Comparison of ENCODE assay signal across 10 mouse cellular contexts in the genomic region with DNA sequence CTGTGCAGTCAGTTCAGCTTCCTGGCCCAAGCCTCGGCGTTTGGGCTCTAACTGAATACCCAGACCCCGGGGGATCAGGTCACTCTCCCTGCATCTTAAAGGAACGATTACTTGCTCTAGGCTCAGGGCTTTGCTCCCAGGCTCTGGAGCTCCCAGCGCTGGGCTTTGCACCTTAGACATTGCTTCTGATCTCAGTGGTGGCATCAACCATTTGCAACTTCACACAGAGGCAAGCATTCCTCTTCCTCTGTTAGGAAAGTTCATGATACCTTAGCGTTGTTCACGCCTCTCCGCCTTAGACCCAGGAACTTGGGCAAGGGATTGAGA. TPM values are rescaled to one million over a fixed set of nuclear protein-coding genes. Genes with fewer than 3 reads are reported as not detected.
A peak's percentile ranks its signal among the peaks of the same experiment; 100 is the strongest.
DNase-seq lines count a peak whose midpoint lies in the region; ATAC-seq and TF ChIP-seq lines count a peak whose summit lies in the region.
"Had no signal": no experiment of that assay in that cellular context is flagged by ENCODE, and none has a peak within 500 bp of the region (broad histone marks: within the 10 kb centered on the region; RNA-seq: fewer than 3 reads in every experiment).

No protein-coding gene starts in this region.

- H3K27ac ChIP-seq in gastrocnemius, adult 2 months = peak overlapping the region; percentile 90
- H3K27ac ChIP-seq in forebrain, postnatal 0 days (ENCODE audit: low read depth, low read length) = no peak overlapping the region
- H3K27ac ChIP-seq in midbrain, embryonic 11.5 days (ENCODE audit: low read depth, low read length) = no peak overlapping the region
- H3K27ac ChIP-seq: liver, embryonic 12.5 days had no signal

- 22% methylated on average over 8 of the region's 8 CpGs for WGBS in forebrain, postnatal 0 days
- 5% methylated on average over 8 of the region's 8 CpGs for WGBS in midbrain, embryonic 11.5 days

- no peak for TF ChIP-seq CTCF in gastrocnemius, adult 2 months (IDR thresholded peaks at IDR 0.05)
- TF ChIP-seq CTCF in E14TG2a.4 (conservative IDR thresholded peaks at IDR 0.05; ENCODE audit: low read length) = no peak
- TF ChIP-seq CTCF in forebrain, postnatal 0 days (IDR thresholded peaks at IDR 0.05; ENCODE audit: low read depth) = no peak

- no peak for DNase-seq in gastrocnemius, adult 2 months
- no peak for DNase-seq in gastrocnemius, adult 8-10 months (ENCODE audit: low spot score in 2 of 2)
- DNase-seq in forebrain, postnatal 0 days = no peak
- DNase-seq in midbrain, embryonic 11.5 days (ENCODE audit: low spot score, missing footprints) = peak; percentile 92
- DNase-seq in gastrocnemius, postnatal 14 days = no peak
- no peak for DNase-seq in right cerebral cortex, adult 18-20 months

- no peaks in the 10 kb centered on the region for H3K9me3 ChIP-seq in E14TG2a.4 (ENCODE audit: low read length)
- H3K9me3 ChIP-seq in forebrain, postnatal 0 days (ENCODE audit: low read length) = no peaks in the 10 kb centered on the region
- H3K9me3 ChIP-seq in midbrain, embryonic 11.5 days (ENCODE audit: control insufficient read depth, low read length) = no peaks in the 10 kb centered on the region
- H3K9me3 ChIP-seq: liver, embryonic 12.5 days had no signal

- H3K27me3 ChIP-seq in E14TG2a.4 (ENCODE audit: insufficient read depth, low read length) = peaks cover 89% of the 10 kb centered on the region
- no peaks in the 10 kb centered on the region for H3K27me3 ChIP-seq in forebrain, postnatal 0 days (ENCODE audit: insufficient read depth, low read length)
- peaks cover 18% of the 10 kb centered on the region for H3K27me3 ChIP-seq in midbrain, embryonic 11.5 days (ENCODE audit: control insufficient read depth, insufficient read depth, low read length)

- no peak for ATAC-seq in forebrain, postnatal 0 days
- no peak for ATAC-seq in midbrain, embryonic 11.5 days (ENCODE audit: low FRiP score)
- no peak for ATAC-seq in erythroblast, adult 5-6 weeks (replicated peaks; ENCODE audit: low FRiP score, poor library complexity, severe bottlenecking)
- ATAC-seq: liver, embryonic 12.5 days had no signal

- H3K4me2 ChIP-seq in forebrain, postnatal 0 days (ENCODE audit: low read depth) = peak overlapping the region; percentile 88
- peak overlapping the region; percentile 77 for H3K4me2 ChIP-seq in midbrain, embryonic 11.5 days

- peak overlapping the region; percentile 79 for H3K4me3 ChIP-seq in gastrocnemius, adult 2 months
- peak overlapping the region; percentile 77 for H3K4me3 ChIP-seq in E14TG2a.4 (replicated peaks; ENCODE audit: low read length)
- H3K4me3 ChIP-seq in forebrain, postnatal 0 days (ENCODE audit: low read depth, low read length) = peak overlapping the region; percentile 43
- H3K4me3 ChIP-seq in midbrain, embryonic 11.5 days (ENCODE audit: low read depth, low read length) = peak overlapping the region; percentile 35

- intact Hi-C loops in gastrocnemius, adult 2 months (cut with DNase I) = no loop called here
- intact Hi-C loops in gastrocnemius, postnatal 14 days (cut with DNase I; ENCODE audit: low total_unique reads) = loop anchor here (5.0 kb wide), 1 partner anchor 45 kb away; no protein-coding TSS in a partner anchor

- H3K36me3 ChIP-seq in E14TG2a.4 (ENCODE audit: insufficient read depth, low read length) = no peaks in the 10 kb centered on the region
- no peaks in the 10 kb centered on the region for H3K36me3 ChIP-seq in forebrain, postnatal 0 days (ENCODE audit: insufficient read depth)
- no peaks in the 10 kb centered on the region for H3K36me3 ChIP-seq in midbrain, embryonic 11.5 days (ENCODE audit: control insufficient read depth, insufficient read depth, low read length)
- H3K36me3 ChIP-seq: liver, embryonic 12.5 days had no signal

- no peak overlapping the region for H3K9ac ChIP-seq in forebrain, postnatal 0 days
- no peak overlapping the region for H3K9ac ChIP-seq in midbrain, embryonic 11.5 days (ENCODE audit: low read length)
- H3K9ac ChIP-seq: liver, embryonic 12.5 days had no signal

- H3K4me1 ChIP-seq in E14TG2a.4 (replicated peaks; ENCODE audit: low read depth, low read length) = peaks cover 29% of the 10 kb centered on the region
- H3K4me1 ChIP-seq in forebrain, postnatal 0 days (ENCODE audit: insufficient read depth) = peaks cover 10% of the 10 kb centered on the region
- peaks cover 10% of the 10 kb centered on the region for H3K4me1 ChIP-seq in midbrain, embryonic 11.5 days (ENCODE audit: control insufficient read depth, insufficient read depth, low read length)
- H3K4me1 ChIP-seq: liver, embryonic 12.5 days had no signal

RNA-seq across cellular contexts. Expression of a gene that starts 0.8 kb away (rescaled TPM):
- 10 to 100 TPM; 38.8 to 53.4 TPM for total RNA-seq in gastrocnemius, adult 2 months (2021)
- total RNA-seq in gastrocnemius, adult 8-10 months (2022) = 10 to 100 TPM; 41.9 to 58.6 (median 47.2) TPM
- total RNA-seq in forebrain, postnatal 0 days (2014; rRNA removed) = 2.4 and 3.4 TPM in 2 replicates
- polyA plus RNA-seq in forebrain, postnatal 0 days (2015; fragmentation: Nextera tagmentation; extraction: Ambion mirVana) = 0.26 and 0.33 TPM in 2 replicates
- not detected in 2 replicates for polyA plus RNA-seq in midbrain, embryonic 11.5 days (2014; fragmentation: Nextera tagmentation; extraction: Ambion mirVana)
- not detected in 2 replicates for total RNA-seq in erythroblast, adult 5-6 weeks (2015; ENCODE audit: low replicate concordance)
- total RNA-seq in erythroblast, adult 5-6 weeks (2017; ENCODE audit: low replicate concordance) = not detected in 2 replicates
- 10 to 100 TPM in 1 of 2 experiments, 1 to 10 TPM in 1; 7.9 to 10.7 TPM for total RNA-seq in gastrocnemius, postnatal 14 days (2021)
- total RNA-seq: hematopoietic stem cell, adult 5-6 weeks had no signal
- polyA plus RNA-seq: liver, embryonic 12.5 days had no signal

RNA-seq across cellular contexts. Expression of a gene that starts 19.0 kb away (rescaled TPM):
- under 1 TPM in 1 of 2 experiments, not detected in 1; 0.08 TPM for total RNA-seq in gastrocnemius, adult 2 months (2021)
- under 1 TPM in 1 of 4 experiments, not detected in 3; 0.36 TPM for total RNA-seq in gastrocnemius, adult 8-10 months (2022)
- total RNA-seq in forebrain, postnatal 0 days (2014; rRNA removed) = 57.1 and 58.5 TPM in 2 replicates
- polyA plus RNA-seq in forebrain, postnatal 0 days (2015; fragmentation: Nextera tagmentation; extraction: Ambion mirVana) = 45.5 and 78.1 TPM in 2 replicates
- polyA plus RNA-seq in midbrain, embryonic 11.5 days (2014; fragmentation: Nextera tagmentation; extraction: Ambion mirVana) = 0.38 and 0.94 TPM in 2 replicates
- not detected in 2 replicates for total RNA-seq in erythroblast, adult 5-6 weeks (2015; ENCODE audit: low replicate concordance)
- not detected in 2 replicates for total RNA-seq in erythroblast, adult 5-6 weeks (2017; ENCODE audit: low replicate concordance)
- under 1 TPM; 0.06 to 0.07 TPM for total RNA-seq in gastrocnemius, postnatal 14 days (2021)
- total RNA-seq: hematopoietic stem cell, adult 5-6 weeks had no signal

RNA-seq across cellular contexts. Expression of a gene that starts 31.3 kb away (rescaled TPM):
- total RNA-seq in gastrocnemius, adult 2 months (2021) = 1 to 10 TPM; 5.1 to 6.4 TPM
- 1 to 10 TPM; 2.9 to 4.7 (median 3.2) TPM for total RNA-seq in gastrocnemius, adult 8-10 months (2022)
- 3.6 and 6.3 TPM in 2 replicates for total RNA-seq in forebrain, postnatal 0 days (2014; rRNA removed)
- 4.2 and 4.6 TPM in 2 replicates for polyA plus RNA-seq in forebrain, postnatal 0 days (2015; fragmentation: Nextera tagmentation; extraction: Ambion mirVana)
- polyA plus RNA-seq in midbrain, embryonic 11.5 days (2014; fragmentation: Nextera tagmentation; extraction: Ambion mirVana) = 6.8 and 7.7 TPM in 2 replicates
- 0.21 TPM in 1 of 2 replicates, not detected in the other for total RNA-seq in erythroblast, adult 5-6 weeks (2015; ENCODE audit: low replicate concordance)
- not detected in 2 replicates for total RNA-seq in erythroblast, adult 5-6 weeks (2017; ENCODE audit: low replicate concordance)
- total RNA-seq in gastrocnemius, postnatal 14 days (2021) = 10 to 100 TPM; 11.8 to 18.1 TPM
- total RNA-seq: hematopoietic stem cell, adult 5-6 weeks had no signal

Comparison
In these comparisons a context has a peak if more than half of its experiments do, and no peak if none do; other contexts are left out.
1. RNA of a gene that starts 19.0 kb away (total RNA-seq): 57.1 to 58.5 TPM in forebrain, postnatal 0 days; 0.08 TPM in gastrocnemius, adult 2 months, 0.06 to 0.07 TPM in gastrocnemius, postnatal 14 days, 0.36 TPM in gastrocnemius, adult 8-10 months and not detected in erythroblast, adult 5-6 weeks; every median in the first group is over 10 times any median in the second.
2. Peak in every context shown above with its lines, with median percentiles within 50 percentile points of each other: H3K4me3 ChIP-seq.